Mouse (Mus musculus) forebrain, embryonic 13.5 days (tissue): ENCODE measurements around the gene Cmtm7. TPM values are rescaled to one million over a fixed set of nuclear protein-coding genes. Genes with fewer than 3 reads are reported as not detected.

Experiments
- polyA plus RNA-seq: library from polyadenylated mRNA; unstranded; fragments of >200 nt; fragmentation: Nextera tagmentation; extraction: Ambion mirVana; gene quantifications from 2 replicates; pipeline ENCODE4 v1.2.1, GENCODE M21; 2015

Cmtm7 gene
- polyA plus RNA-seq, 1 experiment from 2014 or later, result 25.7 TPM

Other genes starting within 250 kb of the Cmtm7 start
- gene Trim71, start 217.5 kb downstream of the Cmtm7 start, polyA plus RNA-seq, result 0.13 and 0.14 TPM in 2 replicates
- gene Cnot10, start 141.7 kb downstream of the Cmtm7 start, polyA plus RNA-seq, result 56.8 and 66.4 TPM in 2 replicates
- gene Dync1li1, start 93.1 kb downstream of the Cmtm7 start, polyA plus RNA-seq, result 100 and 108 TPM in 2 replicates
- gene Cmtm6, start 50.7 kb downstream of the Cmtm7 start, polyA plus RNA-seq, result 23.3 and 23.6 TPM in 2 replicates
- gene Cmtm8, start 62.3 kb upstream of the Cmtm7 start, polyA plus RNA-seq, result 12.1 and 13.3 TPM in 2 replicates
- gene Gpd1l, start 152.1 kb upstream of the Cmtm7 start, polyA plus RNA-seq, result 15.8 and 16.9 TPM in 2 replicates
- gene Osbpl10, start 196.7 kb upstream of the Cmtm7 start, polyA plus RNA-seq, result 0.92 and 1.3 TPM in 2 replicates
- 296 and 413 TPM in 2 replicates for gene Rps27rt, start 200.9 kb upstream of the Cmtm7 start, polyA plus RNA-seq